Mouse (Mus musculus) embryonic fibroblast, embryonic 13.5 days (primary cell): Measurements from ENCODE around the gene Tctn3. TPM values are rescaled to one million over a fixed set of nuclear protein-coding genes. Genes with fewer than 3 reads are reported as not detected.

ENCODE experiments used
- H3K27ac ChIP-seq: 2 replicates; pipeline ENCODE4 v1.5.1; 2012; ENCODE audit warnings: low read length, control low read depth, inconsistent platforms; ENCODE audit not compliant: insufficient read depth
- H3K4me1 ChIP-seq: 2 replicates; pipeline ENCODE4 v1.6.1; 2011; ENCODE audit warnings: low read length; ENCODE audit not compliant: control insufficient read depth, insufficient read depth
- H3K4me3 ChIP-seq: 2 replicates; pipeline ENCODE4 v1.5.1; 2011; ENCODE audit warnings: mild to moderate bottlenecking, control low read depth, low read length; ENCODE audit not compliant: insufficient read depth
- CTCF ChIP-seq: IDR thresholded peaks from 2 replicates; pipeline ENCODE4 v1.5.1; 2011; ENCODE audit warnings: mild to moderate bottlenecking, control low read depth, low read length, moderate library complexity, borderline replicate concordance; ENCODE audit not compliant: insufficient read depth
- POLR2A ChIP-seq: IDR thresholded peaks from 2 replicates; pipeline ENCODE4 v1.6.1; 2011; ENCODE audit warnings: low read depth, mild to moderate bottlenecking, control low read depth, low read length, moderate library complexity
- polyA plus RNA-seq: library from polyadenylated mRNA; stranded (reverse); fragments of >200 nt; gene quantifications from 2 replicates; pipeline ENCODE4 v1.2.4, GENCODE M21; 2011; ENCODE audit warnings: low read depth; ENCODE audit not compliant: missing spikeins, insufficient read length

The Tctn3 gene
- polyA plus RNA-seq, 1 experiment: 8.4 TPM

DNA sequence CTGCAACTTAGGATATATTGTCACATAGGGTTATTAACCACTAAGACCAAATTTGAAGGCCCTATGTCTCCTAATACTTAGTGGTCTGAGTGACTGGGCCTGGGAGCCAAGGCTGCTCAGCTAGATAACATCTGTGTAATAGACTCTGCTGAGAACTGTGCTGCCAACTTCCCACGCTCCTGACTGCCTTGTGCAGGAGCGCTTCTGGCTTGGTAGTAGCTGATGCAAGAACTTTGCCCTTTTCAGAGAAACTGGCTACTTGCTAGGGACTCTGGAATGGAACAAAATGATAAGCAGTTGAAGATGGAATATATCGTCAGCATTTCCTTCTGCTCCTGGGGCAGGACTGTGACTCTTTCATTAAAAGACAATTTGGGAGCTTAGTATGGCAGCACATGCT lies 16.8 kb downstream of the Tctn3 start:
- Histone ChIP-seq H3K4me1 (no peaks in the 10 kb centered on the region), H3K27ac (no peak overlapping the region), H3K4me3 (no peak overlapping the region)
- TF ChIP-seq POLR2A (no peak), CTCF (no peak)

DNA sequence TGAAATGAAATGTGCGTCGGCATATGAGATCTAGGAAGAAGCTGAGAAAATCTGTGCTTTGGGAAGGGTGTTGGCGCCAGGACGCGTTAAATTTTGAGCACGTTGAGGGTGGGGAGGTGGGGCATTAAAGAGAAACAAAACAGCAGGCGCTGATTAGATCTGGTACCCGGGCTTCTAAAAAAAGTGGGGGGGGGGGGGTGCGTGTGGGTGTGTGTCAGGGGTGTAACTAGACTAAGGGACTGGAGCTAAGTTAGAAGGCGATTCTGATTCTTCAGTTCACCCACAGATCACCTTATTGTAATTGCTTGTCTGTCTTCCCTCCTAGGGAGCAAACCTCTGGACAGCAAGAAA lies 22.5 kb downstream of the Tctn3 start:
- Histone ChIP-seq H3K4me1 (no peaks in the 10 kb centered on the region; the same call in 1 of the 2 replicates), H3K27ac (peak overlapping the region; percentile 68), H3K4me3 (peak overlapping the region; percentile 46)
- TF ChIP-seq CTCF: no peak
- TF ChIP-seq POLR2A: peak; percentile 45

DNA sequence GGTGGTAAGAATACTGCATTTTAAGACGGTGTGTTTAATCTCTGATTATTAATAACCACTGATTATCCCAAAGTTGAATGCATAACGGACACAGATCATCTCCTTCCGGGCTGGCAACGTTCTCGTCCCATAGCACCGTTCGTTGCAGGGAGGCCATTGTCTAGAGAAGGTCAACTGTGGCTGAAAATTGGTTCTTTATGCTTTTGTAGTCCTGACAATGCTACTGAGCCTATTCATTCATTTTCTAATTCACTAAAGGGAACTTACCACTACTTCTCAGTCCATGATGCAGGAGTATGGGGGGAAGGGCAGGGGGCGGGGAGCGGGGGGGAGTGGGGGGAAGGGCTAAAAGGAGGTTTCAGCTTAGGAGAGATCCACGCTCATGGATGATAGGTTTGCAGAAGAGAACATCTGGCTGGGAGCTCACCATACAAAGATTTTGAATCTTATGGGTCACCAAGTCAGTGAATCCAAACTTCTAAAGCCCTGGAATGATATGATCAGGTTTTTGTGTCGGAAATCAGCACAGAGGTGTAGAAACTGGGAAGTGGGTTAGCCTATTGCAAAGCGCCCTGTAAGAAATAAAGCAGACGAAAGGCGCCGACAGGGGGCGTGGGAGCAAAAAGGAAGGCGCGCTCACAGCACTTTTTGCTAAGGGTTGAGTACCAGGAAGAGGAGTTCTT lies 23.0 kb downstream of the Tctn3 start:
- Histone ChIP-seq H3K27ac (peak overlapping the region; percentile 83), H3K4me1 (no peaks in the 10 kb centered on the region; the same call in 1 of the 2 replicates), H3K4me3 (peak overlapping the region; percentile 46)
- TF ChIP-seq POLR2A (peak; percentile 15), CTCF (0 out of 2 replicates have a peak, but pooled peaks have one; percentile 19)

DNA sequence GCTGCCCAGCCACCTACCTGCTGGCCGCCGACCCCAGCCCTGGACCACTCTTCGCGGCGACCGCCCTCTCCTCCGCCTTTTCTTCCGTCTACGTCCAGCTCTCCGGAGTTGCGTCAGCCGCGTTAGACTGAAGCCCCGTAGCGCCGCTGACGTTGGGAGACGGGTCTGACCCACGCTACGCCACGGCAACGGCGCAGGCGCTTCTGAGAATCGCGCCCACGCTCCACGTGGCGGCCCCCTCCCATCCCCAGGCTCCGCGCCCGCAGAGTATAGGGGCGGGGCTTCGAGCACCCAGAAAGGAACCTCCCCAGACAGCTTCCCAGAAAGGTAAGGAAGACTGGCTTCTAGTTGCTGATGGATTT lies 23.8 kb downstream of the Tctn3 start, which contains the start of gene Aldh18a1:
TSS of gene Aldh18a1 (minus strand) at position 171 of the 362 bp plus-strand sequence.
- Histone ChIP-seq H3K27ac (peak within 1 kb of the TSS; percentile 83), H3K4me3 (peak within 1 kb of the TSS; percentile 96), H3K4me1 (no peaks in the 10 kb centered on the region; the same call in 1 of the 2 replicates)
- no peak for TF ChIP-seq CTCF
- TF ChIP-seq POLR2A: peak; percentile 64

DNA sequence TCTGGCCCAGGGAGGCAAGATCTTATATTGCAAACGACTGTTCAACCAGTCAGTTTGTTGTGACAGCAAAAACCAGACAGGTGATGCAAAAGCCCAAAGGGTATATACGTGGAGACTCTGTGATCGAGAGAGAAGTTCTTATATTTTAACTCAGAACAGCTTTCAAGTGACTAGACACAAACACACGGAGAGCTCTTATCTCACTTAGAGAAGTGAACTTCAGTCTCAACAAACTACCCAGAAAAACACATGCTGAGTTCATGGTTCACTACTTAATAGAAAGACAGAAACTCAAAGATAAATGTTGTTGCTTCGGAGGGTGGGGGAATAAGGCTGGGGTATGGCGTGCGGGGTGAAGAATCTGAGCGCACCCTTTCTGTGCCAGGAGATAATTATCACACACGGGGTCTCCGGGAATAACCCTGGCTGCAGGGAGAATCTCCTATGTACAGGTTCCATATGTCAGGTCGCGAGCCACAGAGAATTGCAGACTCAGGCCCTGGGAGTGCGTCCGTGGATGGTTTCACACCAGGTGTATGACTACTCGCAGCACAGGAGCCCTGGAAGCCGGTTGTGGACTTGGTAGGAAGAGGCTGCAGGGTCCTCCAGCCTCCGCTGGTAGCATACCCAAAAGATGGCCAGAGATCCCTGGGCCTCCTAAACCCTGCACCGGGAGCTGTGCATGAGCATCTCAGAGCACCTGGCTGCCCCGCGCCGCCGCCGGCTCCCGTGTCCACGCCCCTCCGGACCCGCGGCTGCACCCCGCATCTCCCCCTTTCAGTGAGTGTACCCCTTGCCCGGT lies 24.3 kb downstream of the Tctn3 start:
- Histone ChIP-seq H3K4me1 (no peaks in the 10 kb centered on the region; the same call in 1 of the 2 replicates), H3K4me3 (peak overlapping the region; percentile 96), H3K27ac (0 out of 2 replicates have a peak overlapping the region, but pooled peaks have one; percentile 17)
- no peak for TF ChIP-seq CTCF
- TF ChIP-seq POLR2A: no peak

DNA sequence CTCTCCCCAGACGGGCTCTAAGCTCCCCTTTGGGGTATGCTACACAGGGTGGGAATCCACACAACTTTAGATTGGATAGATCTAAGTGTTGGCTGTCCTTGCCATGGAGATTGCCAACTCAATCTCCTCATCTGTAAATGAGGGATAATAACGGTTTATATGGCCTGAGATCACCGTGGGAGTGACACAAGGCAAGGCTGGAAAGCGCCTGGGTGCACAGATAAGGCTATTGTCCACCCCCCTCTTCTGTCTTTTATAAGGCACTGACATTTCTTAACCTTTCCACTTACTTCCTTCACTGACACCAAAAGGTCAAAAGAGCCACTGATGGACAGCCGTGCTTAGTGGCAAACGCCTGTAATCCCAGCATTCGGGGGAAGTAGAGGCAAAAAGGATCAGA lies 25.1 kb downstream of the Tctn3 start:
- Histone ChIP-seq H3K4me1 (no peaks in the 10 kb centered on the region; the same call in 1 of the 2 replicates), H3K27ac (no peak overlapping the region), H3K4me3 (peak overlapping the region; percentile 96)
- TF ChIP-seq POLR2A: no peak
- TF ChIP-seq CTCF: no peak

DNA sequence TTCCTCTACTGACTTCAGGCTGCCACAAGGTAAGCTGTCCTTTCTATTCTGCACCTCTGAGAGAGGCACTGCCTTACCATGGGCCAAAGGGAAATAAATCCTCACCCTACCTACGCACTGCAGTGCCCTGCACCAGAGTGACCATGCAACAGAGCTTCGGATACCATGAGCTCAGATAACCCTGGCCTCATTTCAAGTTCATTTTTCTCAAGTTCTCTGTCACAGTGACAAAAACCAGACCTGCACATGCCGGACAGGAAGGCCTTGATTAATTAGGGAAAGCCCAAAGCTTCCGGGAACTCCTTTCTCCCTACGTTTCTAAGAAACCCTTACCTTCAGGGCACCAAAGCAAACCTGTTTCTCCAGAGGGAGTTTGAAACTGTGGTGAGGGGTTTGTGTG lies 30.4 kb downstream of the Tctn3 start:
- no peak overlapping the region for H3K27ac ChIP-seq
- no peak overlapping the region for H3K4me3 ChIP-seq

DNA sequence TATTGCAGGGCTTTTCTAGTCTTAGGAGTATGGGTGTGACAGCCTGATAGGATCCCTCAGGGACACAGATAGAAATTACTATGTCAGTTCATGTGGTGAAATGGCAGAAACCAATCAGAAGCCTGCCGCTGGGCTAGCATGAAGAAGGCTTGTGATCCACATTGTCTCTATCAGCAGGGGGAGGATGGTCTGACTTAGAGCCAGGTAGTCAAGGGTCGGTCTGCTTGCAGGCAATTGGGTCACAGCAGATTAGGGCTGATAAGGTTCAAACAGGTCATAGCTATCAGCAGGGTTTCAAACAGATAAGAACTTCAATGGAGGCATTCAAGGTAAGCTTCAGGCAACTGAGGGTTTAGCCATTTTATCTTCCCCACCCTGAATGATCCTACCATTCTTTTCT lies 31.1 kb downstream of the Tctn3 start:
- no peak overlapping the region for H3K4me3 ChIP-seq
- no peak overlapping the region for H3K27ac ChIP-seq

More for the DNA sequence above, 30.4 kb downstream of the Tctn3 start:
- H3K4me1 ChIP-seq: no peaks in the 10 kb centered on the region; the same call in 1 of the 2 replicates
- TF ChIP-seq CTCF: no peak
- TF ChIP-seq POLR2A: no peak

DNA sequence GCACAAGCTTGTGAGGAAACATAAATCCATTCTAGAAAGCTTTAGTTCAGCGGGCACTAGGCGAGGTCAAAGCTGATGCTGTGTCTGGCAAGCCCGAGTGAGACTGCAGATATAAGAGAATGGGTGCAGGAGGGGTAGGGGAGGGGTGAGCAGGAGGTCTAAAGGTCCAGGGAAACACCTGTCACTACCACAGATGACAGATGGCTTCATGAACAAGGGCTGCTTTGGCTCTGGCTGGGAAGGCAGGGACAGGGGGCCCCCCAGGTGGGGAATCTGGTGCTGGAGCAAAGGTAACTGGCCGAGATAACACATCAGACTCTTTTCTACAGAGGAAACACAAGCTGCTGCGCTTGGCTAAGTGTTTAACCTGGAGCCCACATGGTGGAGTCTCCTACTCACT lies 36.6 kb downstream of the Tctn3 start:
- H3K4me3 ChIP-seq: no peak overlapping the region
- H3K27ac ChIP-seq: no peak overlapping the region
- TF ChIP-seq POLR2A (no peak), CTCF (no peak)
- H3K4me1 ChIP-seq: no peaks in the 10 kb centered on the region

More for the DNA sequence above, 31.1 kb downstream of the Tctn3 start:
- TF ChIP-seq CTCF: no peak
- no peak for TF ChIP-seq POLR2A
- no peaks in the 10 kb centered on the region for H3K4me1 ChIP-seq

DNA sequence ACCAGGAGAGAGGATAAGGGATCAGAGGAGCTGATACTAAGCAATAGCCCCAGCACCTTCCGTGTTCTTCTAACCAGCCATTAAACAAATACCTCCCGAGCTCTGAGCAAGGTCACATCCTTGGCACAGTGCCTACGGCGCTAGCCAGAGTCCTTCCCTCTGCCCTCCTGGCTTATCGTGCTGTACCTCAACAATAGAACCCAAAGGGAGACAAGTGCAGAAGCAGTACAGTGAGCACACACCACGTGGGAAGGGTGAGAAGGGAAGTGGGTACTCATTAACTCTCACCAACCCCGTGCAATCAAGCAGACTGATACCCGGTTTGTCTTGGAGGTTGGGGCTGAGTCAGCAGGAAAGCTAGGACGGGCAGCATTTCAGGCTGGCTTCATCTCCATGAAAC lies 41.3 kb downstream of the Tctn3 start:
- TF ChIP-seq CTCF (no peak), POLR2A (no peak)
- no peak overlapping the region for H3K27ac ChIP-seq
- H3K4me3 ChIP-seq: no peak overlapping the region
- no peaks in the 10 kb centered on the region for H3K4me1 ChIP-seq
